Mouse (Mus musculus): Measurements from ENCODE around the gene Pde5a.

Gene Pde5a

GRCm38 (mm10) chr3:122728852-122729600 lies at the start of gene Pde5a:
Gene Pde5a, plus strand, starts transcription at chr3:122728947.
- no peak for DNase-seq (ENCODE audit: low read depth)

- DNase-seq (ENCODE audit: low read depth) = no peak
Observed at GRCm38 (mm10) chr3:122680851-122681250, 47.9 kb upstream of the Pde5a start.

DNA sequence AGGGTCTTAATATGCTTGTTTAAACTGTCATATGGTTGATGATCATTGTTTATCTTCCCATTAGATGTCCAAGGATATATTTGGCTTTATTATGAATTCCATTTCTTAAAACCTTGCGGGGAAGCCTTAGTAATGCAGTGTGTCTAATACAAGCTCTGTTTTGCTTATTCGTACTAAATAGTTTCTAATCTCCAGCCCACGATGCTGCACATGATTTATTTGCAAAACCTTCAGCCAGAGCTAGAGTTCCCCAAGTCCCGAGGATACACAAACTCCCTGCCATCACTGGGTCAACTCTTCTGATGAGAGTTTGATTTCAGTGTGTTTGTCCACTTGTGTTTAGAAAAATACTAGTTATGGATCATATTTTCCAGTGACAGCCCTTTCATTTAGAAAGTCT lies 46.4 kb upstream of the Pde5a start:
- no peak for DNase-seq (ENCODE audit: low read depth)

DNA sequence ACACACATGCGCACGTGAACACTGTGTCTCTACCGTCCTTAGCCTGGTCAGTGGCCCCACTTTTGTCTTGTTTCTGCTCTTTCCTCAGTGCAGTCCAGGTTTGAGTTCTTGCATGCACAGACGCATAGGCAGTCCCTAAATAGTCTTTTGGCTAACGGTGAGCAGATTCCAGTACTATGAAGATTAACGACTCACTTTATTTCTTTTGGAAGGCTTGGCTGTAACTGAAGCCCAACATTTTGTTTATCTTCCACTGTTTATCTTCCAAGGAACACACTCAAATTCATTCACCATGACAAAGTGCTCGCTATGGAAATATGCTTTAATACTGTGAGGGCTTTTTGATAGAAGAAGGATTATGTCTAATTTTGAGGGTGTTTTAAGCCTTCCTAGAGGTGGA lies 43.9 kb upstream of the Pde5a start:
- DNase-seq (ENCODE audit: low read depth) = no peak

DNA sequence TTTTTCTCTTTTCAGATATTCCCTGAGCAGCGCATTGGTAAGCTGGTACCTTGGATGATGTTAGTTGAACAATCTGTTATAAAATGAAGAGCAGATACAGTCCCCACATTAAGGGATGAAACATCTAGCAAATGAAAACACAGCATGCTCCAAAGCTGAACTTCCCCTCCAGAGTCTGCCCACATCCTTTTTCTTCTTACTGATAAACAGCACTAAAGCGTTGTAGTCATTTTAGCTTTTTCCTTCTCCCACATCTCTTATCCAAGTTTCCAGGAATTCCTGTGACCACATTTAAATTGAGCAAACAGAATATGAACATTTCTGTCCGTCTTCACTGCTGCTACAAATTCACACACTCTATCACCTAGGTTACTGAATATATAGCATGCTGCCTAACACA lies 35.7 kb upstream of the Pde5a start:
- DNase-seq (ENCODE audit: low read depth) = no peak

DNA sequence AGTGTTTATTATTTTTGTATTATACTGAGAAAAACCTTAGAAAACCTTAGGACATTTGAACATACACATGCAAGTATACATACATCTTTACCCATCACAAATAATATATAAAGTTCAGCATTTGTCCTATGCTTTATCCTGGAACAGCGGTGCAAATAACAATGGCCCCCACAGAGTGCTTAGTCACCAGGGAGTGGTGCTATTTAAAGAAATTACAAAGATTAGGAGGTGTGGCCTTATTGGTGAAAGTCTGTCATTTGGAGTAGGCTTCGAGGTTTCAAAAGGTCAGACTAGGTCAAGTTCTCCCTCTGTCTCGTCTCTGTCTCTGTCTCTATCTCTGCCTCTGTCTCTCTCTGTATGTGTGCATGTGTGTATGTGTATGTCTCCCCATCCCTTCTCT lies 32.9 kb upstream of the Pde5a start:
- no peak for DNase-seq (ENCODE audit: low read depth)

GRCm38 (mm10) chr3:122696672-122697071 lies 32.1 kb upstream of the Pde5a start:
- no peak for DNase-seq (ENCODE audit: low read depth)

- DNase-seq (ENCODE audit: low read depth) = no peak
Observed at GRCm38 (mm10) chr3:122704209-122704608, 24.5 kb upstream of the Pde5a start.

DNA sequence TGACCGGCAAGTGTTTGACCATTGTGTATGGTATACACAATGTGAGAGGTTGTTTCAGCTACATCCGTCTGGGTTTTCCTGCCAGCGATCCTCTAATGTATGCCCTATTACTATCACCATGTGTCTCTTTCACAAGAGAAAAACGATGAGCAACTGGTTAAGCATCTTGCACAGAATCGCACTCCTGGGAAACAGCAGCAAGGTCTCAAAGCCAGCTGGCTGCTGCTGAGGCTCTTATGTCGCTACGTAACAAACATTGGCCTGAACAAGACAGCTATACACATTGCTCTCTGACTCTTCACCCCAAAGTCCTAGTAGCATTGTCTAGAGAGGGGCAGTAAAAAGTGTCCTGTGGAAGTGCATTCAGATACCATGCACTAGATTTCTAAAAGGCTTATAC lies 23.5 kb upstream of the Pde5a start:
- no peak for DNase-seq (ENCODE audit: low read depth)

DNA sequence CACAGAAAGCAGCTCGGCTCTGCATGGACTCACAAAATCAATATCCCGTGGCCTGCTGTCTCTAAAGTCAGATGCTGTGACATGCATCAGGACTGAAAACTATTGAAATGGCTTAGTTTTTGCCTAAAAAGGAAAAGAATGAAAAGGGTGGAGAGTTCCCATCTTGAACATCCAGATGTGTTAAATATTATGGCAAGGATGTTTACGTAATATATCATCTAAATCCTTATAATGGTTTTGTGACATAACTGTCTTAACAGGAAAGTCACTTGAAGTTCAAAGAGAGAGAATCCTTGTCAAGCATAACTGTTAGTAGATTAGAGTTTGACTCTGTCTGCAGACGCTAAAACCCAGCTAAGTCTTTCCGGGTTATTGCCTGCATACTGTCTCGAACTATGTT lies 20.3 kb upstream of the Pde5a start:
- no peak for DNase-seq (ENCODE audit: low read depth)

- DNase-seq (ENCODE audit: low read depth) = no peak
Observed at GRCm38 (mm10) chr3:122710141-122710540, 18.6 kb upstream of the Pde5a start.

DNA sequence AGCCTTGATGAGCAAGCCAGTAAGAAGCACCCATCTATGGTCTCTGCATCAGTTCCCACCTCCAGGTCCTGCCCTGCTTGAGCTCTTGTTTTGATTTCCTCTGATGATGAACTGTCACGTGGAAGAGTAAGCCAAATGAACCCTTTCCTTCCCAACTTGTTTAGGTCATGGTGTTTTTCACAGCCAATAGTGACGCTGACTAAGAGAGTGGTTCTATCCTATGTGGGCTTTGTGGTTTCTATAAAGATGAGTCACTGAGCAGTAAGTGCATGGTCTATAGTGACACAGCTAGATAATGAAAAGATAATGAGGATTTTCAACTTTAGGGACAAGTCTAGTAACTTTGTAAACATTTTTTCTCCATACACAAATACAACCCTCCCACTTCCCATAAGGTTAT lies 10.1 kb upstream of the Pde5a start:
- no peak for DNase-seq (ENCODE audit: low read depth)

GRCm38 (mm10) chr3:122721522-122721921 lies 7.2 kb upstream of the Pde5a start:
- DNase-seq (ENCODE audit: low read depth) = no peak

GRCm38 (mm10) chr3:122729601-122729959 lies 833 bp downstream of the Pde5a start:
- DNase-seq (ENCODE audit: low read depth) = no peak

GRCm38 (mm10) chr3:122729960-122730740 lies 1.4 kb downstream of the Pde5a start:
- no peak for DNase-seq (ENCODE audit: low read depth)

DNA sequence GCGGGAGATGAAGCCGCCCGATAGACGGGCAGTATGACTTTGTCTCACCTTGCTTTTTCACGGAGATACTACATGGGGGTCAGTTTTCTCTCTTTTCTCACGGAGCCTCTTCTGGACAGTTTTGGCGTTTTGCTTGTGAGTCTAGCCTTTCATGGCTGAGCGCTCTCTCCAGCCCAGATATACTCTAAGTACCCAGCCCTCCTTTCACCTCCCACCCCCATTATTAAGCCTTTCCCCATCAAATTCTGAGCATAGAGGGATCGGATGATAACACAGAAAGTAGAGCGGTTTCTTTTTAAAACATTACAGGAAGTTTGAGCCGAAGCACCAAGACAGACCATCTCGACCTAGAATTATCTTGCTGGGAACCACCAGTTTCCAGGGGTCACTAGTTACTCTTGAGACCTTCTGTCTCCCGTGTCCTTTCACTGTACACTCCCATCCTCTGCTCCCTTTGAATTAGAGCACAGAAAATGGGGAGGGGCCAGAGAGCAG lies 2.0 kb downstream of the Pde5a start:
- DNase-seq (ENCODE audit: low read depth) = no peak

- no peak for DNase-seq (ENCODE audit: low read depth)
Observed at GRCm38 (mm10) chr3:122733806-122734205, 5.1 kb downstream of the Pde5a start.

- DNase-seq (ENCODE audit: low read depth) = no peak
Observed at GRCm38 (mm10) chr3:122734329-122734728, 5.6 kb downstream of the Pde5a start.

DNA sequence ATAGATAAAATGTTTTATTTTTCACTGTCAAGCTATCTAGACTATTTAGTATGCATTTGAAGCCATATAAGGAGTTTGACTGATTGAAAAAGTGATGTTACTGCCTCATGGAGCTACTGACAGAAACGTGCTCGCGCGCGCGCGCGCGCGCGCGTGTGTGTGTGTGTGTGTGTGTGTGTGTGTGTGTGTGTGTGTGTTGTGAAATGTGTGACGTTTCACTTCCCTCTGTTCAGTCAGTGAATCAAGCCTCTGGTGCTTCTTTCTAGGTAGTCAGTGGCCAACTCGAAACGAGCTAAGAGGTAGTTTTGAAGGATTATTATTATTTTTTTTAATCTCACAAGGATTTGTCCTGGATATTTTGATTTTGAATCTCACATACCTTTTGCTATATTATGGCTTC lies 10.7 kb downstream of the Pde5a start:
- DNase-seq (ENCODE audit: low read depth) = no peak

GRCm38 (mm10) chr3:122744265-122744664 lies 15.5 kb downstream of the Pde5a start:
- no peak for DNase-seq (ENCODE audit: low read depth)

DNA sequence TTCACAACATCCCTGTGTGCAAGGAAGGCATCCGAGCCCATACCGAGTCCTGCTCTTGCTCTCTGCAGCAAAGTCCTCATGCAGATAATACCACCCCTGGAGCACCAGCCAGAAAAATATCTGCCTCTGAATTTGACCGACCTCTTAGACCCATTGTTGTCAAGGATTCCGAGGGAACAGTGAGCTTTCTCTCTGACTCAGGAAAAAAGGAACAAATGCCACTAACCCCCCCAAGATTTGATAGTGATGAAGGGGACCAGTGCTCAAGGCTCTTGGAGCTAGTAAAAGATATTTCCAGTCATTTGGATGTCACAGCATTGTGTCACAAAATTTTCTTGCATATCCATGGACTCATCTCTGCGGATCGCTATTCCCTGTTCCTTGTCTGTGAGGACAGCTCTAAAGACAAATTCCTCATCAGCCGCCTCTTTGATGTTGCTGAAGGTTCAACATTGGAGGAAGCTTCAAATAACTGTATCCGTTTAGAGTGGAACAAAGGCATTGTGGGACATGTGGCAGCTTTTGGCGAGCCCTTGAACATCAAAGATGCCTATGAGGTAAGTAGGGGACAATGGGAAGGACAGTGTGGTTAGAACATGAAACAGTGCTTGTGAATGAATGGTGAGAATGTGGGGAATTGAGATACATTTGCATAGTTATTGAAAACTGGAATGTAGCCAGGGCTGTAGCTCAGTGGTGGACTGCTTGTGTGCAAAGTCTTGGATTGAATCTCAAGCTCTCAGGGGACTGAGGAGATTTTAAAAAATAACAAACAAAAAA lies 19.4 kb downstream of the Pde5a start:
- no peak for DNase-seq (ENCODE audit: low read depth)

GRCm38 (mm10) chr3:122763240-122763761 lies 34.6 kb downstream of the Pde5a start:
- DNase-seq (ENCODE audit: low read depth) = no peak
